Mouse (Mus musculus) gastrocnemius, adult 18-20 months (tissue): ENCODE results near the gene Lgi2. TPM values are rescaled to one million over a fixed set of nuclear protein-coding genes. Genes with fewer than 3 reads are reported as not detected.

Source experiments
- DNase-seq: peaks from one replicate; pipeline ENCODE4 v3.0.0; 2021; ENCODE audit warnings: low spot score
- total RNA-seq, 2 experiments: library from RNA; stranded (reverse); gene quantifications; 2 replicates each; pipeline ENCODE4 v1.2.3; 2021

Lgi2 gene
- total RNA-seq, 2 experiments from 2014 or later = 0.84 to 0.88 TPM

DNA sequence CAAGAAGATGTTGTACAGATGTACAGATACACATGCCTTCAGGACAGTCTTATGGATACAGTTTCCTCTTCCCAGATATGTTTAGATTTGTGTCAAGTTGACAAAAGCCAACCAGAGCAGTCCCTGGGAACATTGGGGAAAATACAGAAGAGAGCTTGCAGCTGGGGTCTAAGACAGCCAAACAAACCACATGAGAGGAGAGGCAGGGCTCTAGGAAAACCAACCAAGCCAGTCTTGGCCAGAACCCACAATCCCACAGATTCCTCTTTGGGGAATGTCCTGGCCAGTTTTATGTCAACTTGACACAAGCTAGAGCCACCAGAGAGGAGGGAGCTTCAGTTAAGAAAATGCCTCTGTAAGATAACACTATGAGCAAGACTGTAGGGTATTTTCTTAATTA is 26.8 kb downstream of the Lgi2 start:
- DNase-seq = no peak

DNA sequence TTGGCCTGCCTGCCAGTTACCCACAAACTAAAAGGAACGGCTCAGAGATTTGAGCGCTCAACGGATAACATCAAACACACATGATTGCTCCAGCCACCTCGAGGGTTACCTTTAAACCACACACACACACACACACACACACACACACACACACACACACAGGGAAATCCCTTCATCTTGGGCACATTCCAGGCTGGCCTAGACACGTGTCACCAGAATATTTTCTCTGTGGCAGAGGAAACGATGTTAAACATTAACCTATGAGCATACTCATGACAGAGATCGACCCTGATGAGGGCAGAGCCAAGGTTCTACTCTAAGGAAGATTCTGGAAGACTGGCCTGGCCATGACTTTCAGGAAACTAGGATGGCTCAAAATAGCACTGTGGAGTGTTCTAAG is 29.2 kb downstream of the Lgi2 start:
- no peak for DNase-seq

DNA sequence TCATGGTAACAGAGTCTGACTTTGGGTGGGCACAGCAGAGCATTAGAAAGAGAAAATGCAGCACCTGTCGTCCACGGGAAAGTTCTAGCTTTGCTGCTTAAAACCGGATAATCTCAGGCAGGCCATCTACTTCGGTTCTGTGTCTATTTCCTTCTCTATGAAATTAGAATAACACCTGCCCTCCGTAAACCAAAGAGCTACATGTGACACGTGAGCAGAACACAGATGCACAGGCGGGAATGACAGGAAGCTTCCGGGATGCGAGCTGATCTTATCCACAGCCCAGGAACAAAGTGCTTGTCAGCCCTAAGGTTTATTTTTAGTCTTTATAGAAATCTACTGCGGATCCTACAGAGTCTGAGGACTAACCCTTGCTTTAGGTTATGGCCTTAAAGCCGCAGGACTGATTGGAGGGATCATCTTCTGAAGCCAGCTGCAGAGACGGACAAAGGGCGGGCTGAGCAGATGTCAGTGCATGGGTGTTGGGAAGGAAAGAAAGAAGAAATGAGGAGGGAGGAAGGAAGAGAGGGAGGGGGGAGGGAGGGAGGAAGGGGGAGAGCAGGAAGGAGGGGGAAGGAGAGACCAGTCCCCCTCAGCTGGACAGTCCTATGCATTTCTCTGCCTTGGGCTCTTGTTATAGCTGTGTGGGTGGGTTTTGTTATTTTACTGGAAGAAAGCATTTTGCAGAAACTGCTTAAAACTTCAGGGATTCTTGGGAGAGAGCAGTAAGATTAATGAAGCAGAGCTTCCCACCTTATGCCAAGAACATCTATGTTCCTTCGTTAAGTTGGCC is 31.3 kb downstream of the Lgi2 start:
- DNase-seq = no peak

DNA sequence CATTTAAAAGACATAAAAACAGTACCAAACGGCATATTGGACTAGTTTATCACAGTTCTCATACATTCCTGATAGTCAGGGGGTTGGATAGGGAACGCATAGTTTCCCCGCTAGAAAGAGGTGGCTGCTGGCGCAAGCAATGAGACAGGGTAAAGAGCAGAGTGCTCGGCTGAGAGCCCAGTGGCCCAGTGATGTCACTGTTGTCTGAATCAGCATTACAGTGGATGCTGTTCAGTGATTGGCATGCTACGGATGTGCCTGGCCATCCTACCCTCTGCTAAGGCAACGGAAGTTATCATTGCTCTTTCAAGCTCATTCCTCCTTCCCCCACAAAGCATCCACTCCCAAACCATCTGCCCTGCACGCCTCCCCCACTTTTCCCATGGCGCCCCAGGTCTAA is 32.6 kb downstream of the Lgi2 start:
- DNase-seq = no peak

DNA sequence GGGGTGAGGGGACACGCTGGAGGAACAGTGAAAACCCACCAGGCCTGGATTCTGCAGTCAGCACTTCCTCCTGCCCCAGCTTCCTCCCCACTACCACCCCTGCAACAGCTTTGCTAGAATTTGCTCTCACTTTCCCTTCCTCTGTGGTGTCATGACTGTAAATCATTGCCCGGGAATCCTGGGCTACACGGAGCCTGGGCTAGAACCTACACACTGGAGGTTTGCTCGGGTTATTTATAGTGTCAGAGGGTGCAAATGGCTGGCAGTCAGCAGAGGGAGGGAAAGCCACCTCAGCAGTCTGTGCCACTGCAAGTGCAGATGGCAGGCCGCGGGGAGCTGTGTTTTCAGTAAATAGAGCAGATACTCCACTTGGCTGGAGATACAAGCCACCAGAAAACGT is 37.7 kb downstream of the Lgi2 start:
- no peak for DNase-seq

DNA sequence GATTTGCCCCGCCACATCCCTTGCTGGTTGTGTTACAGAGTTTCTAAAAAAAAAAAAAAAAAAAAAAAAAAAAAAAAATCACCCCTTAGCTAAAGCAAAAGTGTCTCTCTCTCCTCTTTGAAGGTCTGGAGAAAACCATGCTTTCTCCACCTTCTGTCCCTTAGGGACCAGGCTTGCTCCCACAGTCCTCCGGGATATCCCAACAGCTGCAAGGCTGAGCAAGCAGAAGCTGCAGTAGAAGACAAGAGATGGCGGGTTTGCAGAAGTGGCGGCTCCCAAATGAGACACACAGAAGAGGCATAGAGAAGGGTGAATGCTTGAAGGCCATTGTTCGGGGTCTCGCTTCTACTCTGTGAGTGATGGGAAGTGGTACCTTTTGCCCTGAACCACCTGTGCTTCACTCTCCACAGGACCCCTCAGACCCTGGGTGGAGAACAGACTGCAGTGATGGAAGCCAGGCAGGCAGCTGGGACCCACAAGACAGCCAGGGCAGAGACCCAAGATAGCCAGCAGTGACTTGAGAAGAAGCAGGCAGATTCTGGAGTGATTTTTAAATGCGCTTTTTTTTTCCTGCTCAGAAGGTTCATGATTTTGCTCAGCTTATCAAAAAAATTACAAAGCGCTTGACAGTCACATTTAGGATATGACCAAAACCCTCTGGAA is 39.8 kb downstream of the Lgi2 start:
- DNase-seq = no peak

DNA sequence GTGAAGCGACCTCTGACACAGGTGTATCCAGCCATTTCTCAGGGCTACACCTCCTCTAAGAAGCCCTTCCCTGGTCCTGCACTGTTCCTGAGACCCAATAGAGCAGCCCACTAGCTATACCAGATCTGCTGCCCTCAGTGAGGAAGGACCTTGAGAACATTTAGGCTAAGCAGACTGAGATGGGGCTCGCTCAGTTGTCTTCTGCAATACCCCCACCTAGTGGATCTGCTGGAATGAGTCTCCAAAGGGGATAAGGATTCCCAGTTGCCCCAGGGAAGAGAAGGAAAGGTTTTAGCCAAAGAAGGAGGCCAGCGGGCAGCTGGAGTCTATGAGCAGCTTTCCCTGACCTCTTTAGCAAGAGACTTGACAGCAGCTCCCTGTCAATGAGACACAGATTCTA is 42.1 kb downstream of the Lgi2 start:
- no peak for DNase-seq

DNA sequence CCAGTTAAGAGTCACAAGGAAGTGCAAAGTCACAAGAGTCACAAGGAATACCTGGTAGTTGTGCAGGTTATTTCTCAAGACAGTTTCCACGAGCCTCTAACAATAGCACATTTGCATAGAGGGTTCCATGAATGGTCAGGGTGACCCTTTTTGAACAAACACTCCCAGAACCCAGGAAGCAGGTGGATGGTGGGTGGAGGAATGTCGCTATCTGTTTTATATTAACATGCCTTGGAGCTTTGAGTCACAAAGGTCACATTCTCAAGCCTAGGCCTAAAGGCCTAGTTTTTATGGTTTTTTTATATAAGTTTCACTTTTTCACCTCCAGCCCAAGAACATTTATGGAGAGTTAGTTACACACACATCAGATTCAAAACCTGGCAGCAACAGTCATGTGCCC is 46.3 kb downstream of the Lgi2 start:
- DNase-seq = no peak

DNA sequence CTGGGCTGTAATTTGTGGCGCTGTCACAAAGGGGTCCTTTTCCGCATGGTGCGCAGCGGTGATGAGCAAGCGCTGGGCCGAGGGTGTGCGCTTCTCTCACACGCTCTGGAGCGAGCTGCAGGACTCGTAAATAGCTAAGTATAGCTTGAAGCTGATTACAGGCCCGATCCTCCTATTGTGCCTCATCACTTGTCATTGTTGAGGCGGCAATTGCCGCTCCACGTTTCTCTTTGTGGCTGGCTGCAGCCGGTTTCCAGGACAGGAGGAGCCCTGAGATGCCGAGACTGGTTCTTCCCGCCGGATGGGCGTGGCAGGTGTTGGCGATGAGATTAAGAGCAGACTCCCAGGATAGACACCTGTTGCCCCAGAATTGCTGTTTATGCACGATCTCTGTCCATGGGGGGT is 50.2 kb downstream of the Lgi2 start:
- no peak for DNase-seq

DNA sequence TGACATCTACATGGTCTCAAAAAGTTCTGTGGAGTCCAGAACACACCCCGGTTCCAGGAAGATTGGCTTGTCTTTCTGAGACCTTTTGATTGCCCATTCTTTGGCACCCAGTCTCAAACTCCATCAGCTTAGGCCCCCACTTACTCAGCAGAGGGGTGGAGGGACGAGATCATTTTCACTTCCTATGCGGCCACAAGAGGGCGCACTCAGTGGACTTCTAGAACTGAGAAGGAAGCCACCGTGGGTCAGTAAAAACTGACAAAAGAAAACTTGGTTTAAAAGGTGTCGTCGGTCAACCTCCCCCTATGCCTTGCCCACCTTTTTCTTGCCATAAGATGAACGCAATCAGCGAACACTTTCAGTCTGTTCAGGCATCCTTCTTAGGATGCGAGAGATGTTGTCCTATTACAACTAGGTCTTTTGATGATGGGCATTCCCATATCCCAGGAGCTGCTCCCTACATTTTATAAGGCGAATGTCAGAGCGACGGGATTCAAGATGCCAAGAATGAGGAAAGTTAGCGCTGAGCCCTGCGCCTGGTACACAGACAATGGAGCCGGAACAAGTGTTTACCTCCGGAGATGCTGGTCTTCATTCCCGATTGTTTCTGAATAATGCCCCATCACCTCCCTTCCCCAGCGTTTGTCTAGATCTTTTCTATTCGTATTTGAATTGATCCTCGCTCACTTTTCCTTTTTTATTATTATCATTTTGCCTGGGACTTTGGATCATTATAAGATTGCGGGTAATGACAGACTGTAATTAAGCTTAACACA is 50.8 kb downstream of the Lgi2 start:
- peak; percentile 74 for DNase-seq

DNA sequence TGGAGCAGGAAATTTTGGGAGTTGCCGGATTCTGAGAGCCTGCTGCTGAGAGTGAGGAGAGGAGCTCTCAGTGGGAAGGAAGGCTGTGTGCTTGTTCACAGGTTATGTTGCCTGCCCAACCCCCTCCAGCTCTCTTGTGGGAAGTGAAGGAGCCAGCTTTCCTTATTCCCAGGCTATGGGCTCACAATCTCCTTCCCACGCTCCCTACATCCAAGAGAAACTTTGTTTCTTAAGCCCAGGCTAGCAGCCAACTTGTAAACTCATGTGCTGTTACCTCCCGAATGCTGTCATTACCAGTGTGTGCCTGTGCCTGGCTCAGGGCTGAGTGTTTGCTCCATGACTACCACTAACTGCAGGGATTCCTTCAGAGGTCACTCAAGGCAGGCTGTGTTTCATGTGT is 55.2 kb downstream of the Lgi2 start:
- peak; percentile 8 for DNase-seq

DNA sequence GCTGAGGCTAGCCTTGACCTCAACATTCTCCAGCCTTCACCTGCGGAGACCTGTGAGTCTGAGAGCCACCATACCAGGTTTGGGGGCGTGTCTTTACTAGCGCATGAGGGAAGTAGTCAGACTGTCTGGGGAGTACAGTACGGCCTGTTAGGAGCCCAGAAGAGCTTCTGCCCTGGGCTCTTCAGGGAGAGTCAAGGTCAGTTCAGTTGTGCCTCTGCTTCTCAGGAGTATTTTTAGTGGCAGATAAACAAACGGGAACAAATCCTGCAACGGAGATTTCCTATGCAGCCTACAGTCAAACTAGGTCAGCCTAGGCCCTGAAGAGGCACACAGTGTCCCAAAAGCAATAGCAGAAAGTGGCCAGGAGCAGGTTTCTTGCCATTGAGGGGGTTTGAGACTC is 56.8 kb downstream of the Lgi2 start:
- DNase-seq = no peak

DNA sequence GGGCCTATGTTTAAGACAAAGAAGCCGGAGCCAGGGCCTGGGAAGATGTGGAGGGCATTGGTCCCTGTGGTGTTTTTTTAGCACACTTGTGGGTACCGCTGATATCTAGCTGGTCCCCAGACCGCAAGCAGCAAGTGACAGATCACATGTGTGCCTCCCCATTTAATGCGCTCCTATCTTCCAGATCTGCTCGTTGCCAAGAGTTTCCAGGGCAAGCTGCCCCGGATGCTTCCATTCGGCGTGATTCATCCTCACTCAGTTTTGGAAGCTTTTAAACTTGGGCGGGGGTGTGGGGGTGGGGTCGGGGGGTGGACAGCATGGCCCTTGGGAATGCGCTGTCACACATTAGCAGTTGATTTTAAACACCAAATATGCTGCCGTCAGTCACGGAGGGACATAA is 61.6 kb downstream of the Lgi2 start:
- peak; percentile 27 for DNase-seq

DNA sequence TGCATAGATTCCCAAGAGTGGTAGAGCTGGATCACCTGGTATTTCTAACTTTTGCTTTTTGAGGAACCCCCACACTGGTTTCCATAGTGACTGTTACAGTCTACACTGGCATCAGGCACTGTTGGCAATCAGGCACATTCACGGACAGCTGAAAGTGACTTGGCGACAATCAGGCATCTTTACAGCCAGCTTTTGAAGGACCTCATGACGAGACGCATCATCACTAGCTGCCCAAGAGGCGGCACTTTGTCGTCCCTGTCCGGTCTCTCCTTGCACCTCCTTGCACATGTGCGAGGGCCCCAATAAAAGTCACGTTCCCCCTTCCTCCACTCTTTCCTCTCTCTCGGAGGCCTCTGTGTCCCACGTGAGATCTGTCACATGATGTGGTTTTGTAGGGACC is 62.1 kb downstream of the Lgi2 start:
- DNase-seq = no peak

DNA sequence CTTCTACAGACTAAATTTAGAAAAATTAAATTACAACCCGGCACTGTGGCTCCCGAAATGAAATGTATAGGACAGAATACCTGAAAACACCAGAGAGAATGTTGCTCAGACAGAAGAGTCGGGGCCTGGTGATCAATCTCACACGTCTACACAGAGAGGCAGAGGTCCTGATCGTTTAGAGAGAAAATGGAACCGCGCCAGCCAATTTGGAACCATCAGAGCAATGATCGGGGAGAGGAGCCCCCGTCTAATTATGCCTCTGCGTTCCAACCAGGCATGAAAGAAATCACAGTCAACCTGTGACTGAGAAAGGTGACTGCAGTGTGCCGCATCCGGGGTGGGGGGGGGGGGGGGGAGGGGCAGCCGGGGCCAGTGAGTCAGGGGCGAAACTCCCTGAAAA is 70.6 kb downstream of the Lgi2 start:
- DNase-seq = no peak

DNA sequence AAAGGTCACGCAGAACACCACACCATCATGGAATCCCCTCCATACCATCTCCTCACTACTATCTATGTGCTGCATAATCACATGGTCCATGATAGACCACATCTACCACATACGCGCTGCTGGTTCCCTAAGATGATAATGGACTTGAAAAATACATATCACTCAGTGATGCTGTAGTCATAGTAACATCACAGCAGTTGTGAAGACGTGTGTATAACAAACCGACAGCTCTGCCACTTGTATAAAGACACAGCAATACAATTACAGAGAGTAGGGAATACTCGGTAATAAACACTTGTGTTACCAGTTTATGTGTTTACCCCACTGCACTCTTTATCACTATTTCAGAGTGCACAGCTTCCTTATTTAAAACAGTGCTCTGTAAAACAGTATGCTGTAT is 74.8 kb downstream of the Lgi2 start:
- DNase-seq = no peak

DNA sequence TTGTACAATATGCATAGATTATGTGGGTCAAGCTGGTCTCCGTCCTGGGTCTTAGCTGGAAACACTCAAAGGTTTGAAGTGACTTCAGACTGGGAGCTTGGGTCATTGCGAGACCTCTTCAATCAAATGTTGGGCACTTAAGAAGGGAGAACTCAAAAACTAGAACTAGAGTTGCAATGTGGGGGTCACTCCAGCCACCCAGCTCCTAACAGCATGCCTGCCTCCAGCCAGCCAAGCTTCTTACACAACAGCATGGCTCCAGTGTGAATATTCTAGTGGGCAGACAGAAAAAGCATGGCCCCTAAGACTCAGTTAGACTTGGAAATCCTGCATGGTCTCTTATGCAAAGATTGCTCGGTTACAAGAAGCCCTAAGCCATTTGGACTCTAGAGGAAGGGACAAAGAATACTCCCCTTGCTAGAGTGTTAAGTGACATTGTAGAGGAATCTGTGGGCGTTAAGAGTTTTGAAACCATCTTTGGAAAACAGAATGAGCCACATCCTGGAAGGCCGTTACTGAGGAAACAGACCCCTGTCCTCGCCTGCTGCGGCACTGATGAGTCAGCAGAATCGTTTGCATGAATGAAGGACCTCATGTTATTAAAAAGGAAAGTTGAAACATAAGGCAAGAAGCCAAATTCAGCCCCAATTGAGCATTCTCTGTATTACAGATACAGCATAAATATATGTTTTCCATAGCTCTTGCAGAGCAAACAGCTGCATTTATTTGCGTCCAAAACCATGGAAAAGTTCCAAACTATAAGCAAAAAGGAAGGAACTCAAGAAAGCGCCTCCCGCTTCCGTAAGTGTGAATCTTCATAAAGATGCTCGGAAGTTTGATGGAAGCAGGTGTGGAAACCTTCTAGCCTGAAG is 78.5 kb downstream of the Lgi2 start:
- no peak for DNase-seq
